Mouse (Mus musculus): ENCODE measurements around the gene Bbs2. TPM values are rescaled to one million over a fixed set of nuclear protein-coding genes. Genes with fewer than 3 reads are reported as not detected.

Bbs2 gene
- polyA plus RNA-seq, 1 experiment, result 21.5 TPM

GRCm38 (mm10) chr8:94066121-94066863 is 32.4 kb downstream of the Bbs2 start:
- Histone ChIP-seq H3K4me3 (replicated peaks; ENCODE audit: extremely low read depth, low read depth, low read length) (no peak overlapping the region), H3K4me1 (ENCODE audit: control insufficient read depth, insufficient read depth, low read length) (no peaks in the 10 kb centered on the region)
- 75% methylated on average over 11 of the region's 11 CpGs for WGBS
- TF ChIP-seq CTCF (IDR thresholded peaks at IDR 0.05; ENCODE audit: insufficient read depth, low read length), result no peak
- TF ChIP-seq POLR2A (IDR thresholded peaks at IDR 0.05; ENCODE audit: borderline replicate concordance, extremely low read depth, low read depth, low read length), result no peak
- DNase-seq, result no peak

GRCm38 (mm10) chr8:94057157-94057854 is 41.4 kb downstream of the Bbs2 start:
- 66% methylated on average over 6 of the region's 6 CpGs for WGBS
- TF ChIP-seq CTCF (IDR thresholded peaks at IDR 0.05; ENCODE audit: insufficient read depth, low read length) (peak; percentile 30; the same call in 1 of the 2 replicates), POLR2A (IDR thresholded peaks at IDR 0.05; ENCODE audit: borderline replicate concordance, extremely low read depth, low read depth, low read length) (no peak)
- Histone ChIP-seq H3K4me3 (replicated peaks; ENCODE audit: extremely low read depth, low read depth, low read length) (no peak overlapping the region), H3K4me1 (ENCODE audit: control insufficient read depth, insufficient read depth, low read length) (no peaks in the 10 kb centered on the region)
- DNase-seq, result peak; percentile 37

- TF ChIP-seq CTCF (IDR thresholded peaks at IDR 0.05; ENCODE audit: insufficient read depth, low read length), result no peak
- 82% methylated on average over 12 of the region's 12 CpGs for WGBS
- no peak for DNase-seq
- Histone ChIP-seq H3K4me1 (ENCODE audit: control insufficient read depth, insufficient read depth, low read length) (no peaks in the 10 kb centered on the region), H3K4me3 (replicated peaks; ENCODE audit: extremely low read depth, low read depth, low read length) (no peak overlapping the region)
These were observed 46.0 kb downstream of the Bbs2 start for GRCm38 (mm10) chr8:94052696-94053095.

GRCm38 (mm10) chr8:94047845-94048244 is 50.9 kb downstream of the Bbs2 start:
- WGBS, result 71% methylated on average over 2 of the region's 2 CpGs
- no peak overlapping the region for H3K4me3 ChIP-seq (replicated peaks; ENCODE audit: extremely low read depth, low read depth, low read length)
- TF ChIP-seq CTCF (IDR thresholded peaks at IDR 0.05; ENCODE audit: insufficient read depth, low read length) (no peak), POLR2A (IDR thresholded peaks at IDR 0.05; ENCODE audit: borderline replicate concordance, extremely low read depth, low read depth, low read length) (no peak)
- no peaks in the 10 kb centered on the region for H3K4me1 ChIP-seq (ENCODE audit: control insufficient read depth, insufficient read depth, low read length)
- no peak for DNase-seq

DNA sequence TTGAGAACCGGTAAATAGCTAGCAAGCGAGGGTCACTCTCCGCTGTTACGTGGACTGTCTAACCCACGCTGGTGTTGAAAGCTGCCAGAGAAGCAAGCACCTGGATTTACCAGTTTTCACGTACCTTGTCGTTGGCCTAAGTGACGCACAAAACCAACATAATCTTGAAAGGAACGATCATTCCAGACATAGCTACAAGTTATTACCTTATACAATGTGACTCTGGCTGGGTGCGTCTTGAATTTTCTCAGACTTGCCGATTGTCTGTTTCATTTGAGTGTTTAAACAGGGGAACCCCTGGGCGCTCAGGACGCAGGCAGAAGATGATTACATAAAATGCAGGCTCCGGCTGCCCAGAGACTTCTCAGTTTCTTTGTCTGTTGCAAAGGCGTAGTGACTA is 60.9 kb downstream of the Bbs2 start:
- DNase-seq, result peak; percentile 16

GRCm38 (mm10) chr8:94036944-94037524 is 61.7 kb downstream of the Bbs2 start, which contains the start of the genes Nudt21 and Ogfod1:
Gene Nudt21 (minus strand): TSS chr8:94037031.
Gene Ogfod1 (plus strand): TSS chr8:94037198.
- peak; percentile 75 for TF ChIP-seq POLR2A (IDR thresholded peaks at IDR 0.05; ENCODE audit: borderline replicate concordance, extremely low read depth, low read depth, low read length)
- TF ChIP-seq CTCF (IDR thresholded peaks at IDR 0.05; ENCODE audit: insufficient read depth, low read length), result no peak
- Histone ChIP-seq H3K4me3 (replicated peaks; ENCODE audit: extremely low read depth, low read depth, low read length) (peak within 1 kb of the TSS; percentile 87), H3K4me1 (ENCODE audit: control insufficient read depth, insufficient read depth, low read length) (peaks cover 12% of the 10 kb centered on the region)
- under 1% methylated on average over 41 of the region's 41 CpGs for WGBS
- DNase-seq, result peak; percentile 89

More for the DNA sequence above, 60.9 kb downstream of the Bbs2 start:
- Histone ChIP-seq H3K4me1 (ENCODE audit: control insufficient read depth, insufficient read depth, low read length) (peaks cover 12% of the 10 kb centered on the region), H3K4me3 (replicated peaks; ENCODE audit: extremely low read depth, low read depth, low read length) (peak overlapping the region; percentile 87)
- TF ChIP-seq POLR2A (IDR thresholded peaks at IDR 0.05; ENCODE audit: borderline replicate concordance, extremely low read depth, low read depth, low read length), result no peak
- TF ChIP-seq CTCF (IDR thresholded peaks at IDR 0.05; ENCODE audit: insufficient read depth, low read length), result no peak
- 5% methylated on average over 15 of the region's 15 CpGs for whole genome bisulfite sequencing

- peak; percentile 45 for DNase-seq
- under 1% methylated on average over 29 of the region's 32 CpGs for WGBS
- Histone ChIP-seq H3K4me3 (replicated peaks; ENCODE audit: extremely low read depth, low read depth, low read length) (peak overlapping the region; percentile 77), H3K4me1 (ENCODE audit: control insufficient read depth, insufficient read depth, low read length) (peaks cover 12% of the 10 kb centered on the region)
These were observed 62.2 kb downstream of the Bbs2 start for GRCm38 (mm10) chr8:94036541-94036940.

GRCm38 (mm10) chr8:94035200-94035599 is 63.5 kb downstream of the Bbs2 start:
- TF ChIP-seq CTCF (IDR thresholded peaks at IDR 0.05; ENCODE audit: insufficient read depth, low read length) (no peak), POLR2A (IDR thresholded peaks at IDR 0.05; ENCODE audit: borderline replicate concordance, extremely low read depth, low read depth, low read length) (no peak)
- H3K4me1 ChIP-seq (ENCODE audit: control insufficient read depth, insufficient read depth, low read length), result peaks cover 12% of the 10 kb centered on the region
- H3K4me3 ChIP-seq (replicated peaks; ENCODE audit: extremely low read depth, low read depth, low read length), result no peak overlapping the region
- no peak for DNase-seq
- 50% methylated on average over 5 of the region's 5 CpGs for WGBS

DNA sequence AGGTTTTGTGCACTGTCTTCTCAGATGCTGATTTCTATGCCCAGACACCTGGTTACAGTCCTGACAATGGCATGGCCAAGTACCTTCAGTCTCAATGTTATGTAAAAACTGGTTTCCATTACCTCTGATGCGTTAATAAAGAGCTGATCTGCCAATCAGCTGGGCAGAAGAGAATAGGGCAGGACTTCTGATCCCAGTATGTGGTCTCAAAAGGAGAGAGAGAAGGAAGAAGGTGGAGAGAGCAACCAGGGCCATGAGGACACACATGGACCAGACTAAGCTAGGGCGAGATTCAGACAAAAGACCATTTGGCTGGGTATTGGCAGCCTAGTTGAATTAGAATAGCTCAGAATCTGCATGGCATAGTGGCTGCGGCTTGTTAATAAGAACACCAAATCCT is 65.1 kb downstream of the Bbs2 start:
- WGBS, result 92% methylated on average over 3 of the region's 3 CpGs
- Histone ChIP-seq H3K4me1 (ENCODE audit: control insufficient read depth, insufficient read depth, low read length) (peaks cover 12% of the 10 kb centered on the region), H3K4me3 (replicated peaks; ENCODE audit: extremely low read depth, low read depth, low read length) (no peak overlapping the region)
- no peak for DNase-seq
- no peak for TF ChIP-seq CTCF (IDR thresholded peaks at IDR 0.05; ENCODE audit: insufficient read depth, low read length)

- H3K4me3 ChIP-seq (replicated peaks; ENCODE audit: extremely low read depth, low read depth, low read length), result no peak overlapping the region
- TF ChIP-seq CTCF (IDR thresholded peaks at IDR 0.05; ENCODE audit: insufficient read depth, low read length) (no peak), POLR2A (IDR thresholded peaks at IDR 0.05; ENCODE audit: borderline replicate concordance, extremely low read depth, low read depth, low read length) (no peak)
- 92% methylated on average over 9 of the region's 9 CpGs for WGBS
These were observed 69.0 kb downstream of the Bbs2 start for GRCm38 (mm10) chr8:94029701-94030100.

More at GRCm38 (mm10) chr8:94029701-94030100, 69.0 kb downstream of the Bbs2 start:
- H3K4me1 ChIP-seq (ENCODE audit: control insufficient read depth, insufficient read depth, low read length), result peaks cover 2% of the 10 kb centered on the region; the same call in 1 of the 2 replicates
- DNase-seq, result no peak

Measured in lung, adult 2 months (tissue).